Mouse (Mus musculus): ENCODE measurements around the gene Fga.

GRCm38 (mm10) chr3:83070231-83070630 is 44.4 kb downstream of the Fga start:
- TF ChIP-seq CTCF (IDR thresholded peaks at IDR 0.05; ENCODE audit: extremely low read depth, insufficient read depth, low read length) (no peak), POLR2A (IDR thresholded peaks at IDR 0.05; ENCODE audit: extremely low read depth, insufficient read depth, low read length) (no peak)

All from cortical plate, adult 2 months (tissue).